Mouse (Mus musculus) heart, postnatal 0 days (tissue): ENCODE measurements at regions not wholly inside any gene's neighbourhood (a gene's known extent, or its start where the extent isn't known, plus 50 kb on each side); places are given as distances from the start of the nearest gene placed in this dataset.

Experiments
- CTCF ChIP-seq: IDR thresholded peaks from 2 replicates; pipeline ENCODE4 v1.5.1; 2016; ENCODE audit warnings: antibody characterized with exemption, control low read depth, low read depth
- EP300 ChIP-seq: IDR thresholded peaks from 2 replicates; pipeline ENCODE4 v1.6.1; 2016; ENCODE audit warnings: antibody characterized with exemption, low read depth

DNA sequence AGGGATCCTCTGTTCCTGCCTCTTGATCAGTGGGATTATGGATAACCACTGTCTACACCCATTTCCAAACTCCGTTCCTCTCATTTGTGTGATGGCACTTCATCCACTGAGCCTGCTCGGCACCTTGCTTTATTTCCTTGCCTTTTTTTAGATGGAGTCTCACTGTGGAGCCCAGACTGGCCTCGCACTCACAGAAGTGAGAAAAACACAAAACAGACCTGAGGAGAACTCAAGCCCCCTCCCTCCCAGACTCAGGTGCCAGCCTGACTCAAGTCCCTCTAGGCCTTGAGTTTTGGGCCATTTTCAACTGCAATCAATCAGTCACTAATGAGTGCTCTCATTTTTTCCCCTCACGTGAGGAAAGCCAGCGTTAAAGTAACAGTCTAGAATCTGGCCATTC, 211.3 kb downstream of the Prdm2 start:
- TF ChIP-seq CTCF (no peak), EP300 (no peak)
